Mouse (Mus musculus) midbrain, postnatal 0 days (tissue): ENCODE measurements around the gene Adprhl1. TPM values are rescaled to one million over a fixed set of nuclear protein-coding genes. Genes with fewer than 3 reads are reported as not detected.

Source experiments
- ATAC-seq: fragments of 200-750 bp; cut with Nextera tagmentation; 2 replicates; pipeline ENCODE4 v1.8.0; 2017; ENCODE audit warnings: moderate number of reproducible peaks, mild to moderate bottlenecking, moderate TSS enrichment, moderate library complexity; ENCODE audit not compliant: low FRiP score
- DNase-seq: peaks from one replicate; pipeline ENCODE4 v3.0.0-alpha.2; 2015; ENCODE audit warnings: low spot score
- H3K27ac ChIP-seq: fragments of 300-500 bp; sonication (generic); 2 replicates; pipeline ENCODE4 v1.5.1; 2014; ENCODE audit warnings: low read depth, mild to moderate bottlenecking, low read length, mixed read lengths
- H3K27me3 ChIP-seq: fragments of 300-500 bp; sonication (generic); 2 replicates; pipeline ENCODE4 v1.6.1; 2014; ENCODE audit warnings: low read length, control low read depth, mixed read lengths; ENCODE audit not compliant: insufficient read depth
- H3K36me3 ChIP-seq: fragments of 300-500 bp; sonication (generic); 2 replicates; pipeline ENCODE4 v1.6.1; 2014; ENCODE audit warnings: low read length, control low read depth, mixed read lengths; ENCODE audit not compliant: insufficient read depth
- H3K4me1 ChIP-seq: fragments of 300-500 bp; sonication (generic); 2 replicates; pipeline ENCODE4 v1.6.1; 2014; ENCODE audit warnings: mild to moderate bottlenecking, control low read depth, antibody characterized with exemption, low read length, mixed read lengths; ENCODE audit not compliant: insufficient read depth
- H3K4me2 ChIP-seq: fragments of 300-500 bp; sonication (generic); 2 replicates; pipeline ENCODE4 v1.6.1; 2014; ENCODE audit warnings: low read depth, mild to moderate bottlenecking, low read length, mixed read lengths; ENCODE audit not compliant: poor library complexity, severe bottlenecking
- H3K4me3 ChIP-seq: fragments of 300-500 bp; sonication (generic); 2 replicates; pipeline ENCODE4 v1.5.1; 2014; ENCODE audit warnings: low read depth, mild to moderate bottlenecking, low read length, moderate library complexity
- H3K9ac ChIP-seq: fragments of 300-500 bp; sonication (generic); replicated peaks from 2 replicates; pipeline ENCODE4 v1.6.1; 2014; ENCODE audit warnings: mild to moderate bottlenecking, low read length, moderate library complexity, mixed read lengths; ENCODE audit not compliant: poor library complexity, severe bottlenecking
- H3K9me3 ChIP-seq: fragments of 300-500 bp; sonication (generic); 2 replicates; pipeline ENCODE4 v1.6.1; 2016; ENCODE audit warnings: low read length, control low read depth
- CTCF ChIP-seq: IDR thresholded peaks from 2 replicates; pipeline ENCODE4 v1.5.1; 2016; ENCODE audit warnings: antibody characterized with exemption, mild to moderate bottlenecking
- WGBS: fragments of 180-500 bp; shearing (Covaris S2); extraction: QIAGEN DNeasy Blood & Tissue Kit; methylation state at CpG from one replicate; pipeline ENCODE4 v1.1.7; 2014; 5-methylcytosine and 5-hydroxymethylcytosine counted together
- polyA plus RNA-seq: library from polyadenylated mRNA; unstranded; fragments of >200 nt; fragmentation: Nextera tagmentation; extraction: Ambion mirVana; gene quantifications from 2 replicates; pipeline ENCODE4 v1.2.1, GENCODE M21; 2015
- total RNA-seq: library from RNA; depleted of rRNA; stranded (reverse); fragments of >200 nt; gene quantifications from 2 replicates; pipeline ENCODE4 v1.2.3, GENCODE M21; 2014

The Adprhl1 gene
- total and polyA plus RNA-seq, 2 experiments from 2014 or later, result 0.16 to 0.41 TPM

- 90% methylated on average over 9 of the region's 9 CpGs for WGBS
- H3K4me3 ChIP-seq, result no peak overlapping the region
- H3K27me3 ChIP-seq, result no peaks in the 10 kb centered on the region
- H3K4me1 ChIP-seq, result no peaks in the 10 kb centered on the region
- no peak for ATAC-seq
- H3K27ac ChIP-seq, result no peak overlapping the region
- H3K36me3 ChIP-seq, result no peaks in the 10 kb centered on the region
- no peak overlapping the region for H3K9ac ChIP-seq
- DNase-seq, result no peak
- TF ChIP-seq CTCF, result no peak
- no peak overlapping the region for H3K4me2 ChIP-seq
- no peaks in the 10 kb centered on the region for H3K9me3 ChIP-seq
Observed at GRCm38 (mm10) chr8:13240055-13240454, 13.9 kb downstream of the Adprhl1 start.

- DNase-seq (no peak), ATAC-seq (no peak)
- TF ChIP-seq CTCF, result no peak
- H3K27ac ChIP-seq, result no peak overlapping the region
- H3K36me3 ChIP-seq, result no peaks in the 10 kb centered on the region
- H3K9ac ChIP-seq, result no peak overlapping the region
- no peak overlapping the region for H3K4me2 ChIP-seq
- H3K4me1 ChIP-seq, result no peaks in the 10 kb centered on the region
- H3K4me3 ChIP-seq, result no peak overlapping the region
- no peaks in the 10 kb centered on the region for H3K9me3 ChIP-seq
- 90% methylated on average over 13 of the region's 13 CpGs for WGBS
- H3K27me3 ChIP-seq, result no peaks in the 10 kb centered on the region
Observed at GRCm38 (mm10) chr8:13234803-13235202, 19.2 kb downstream of the Adprhl1 start.

DNA sequence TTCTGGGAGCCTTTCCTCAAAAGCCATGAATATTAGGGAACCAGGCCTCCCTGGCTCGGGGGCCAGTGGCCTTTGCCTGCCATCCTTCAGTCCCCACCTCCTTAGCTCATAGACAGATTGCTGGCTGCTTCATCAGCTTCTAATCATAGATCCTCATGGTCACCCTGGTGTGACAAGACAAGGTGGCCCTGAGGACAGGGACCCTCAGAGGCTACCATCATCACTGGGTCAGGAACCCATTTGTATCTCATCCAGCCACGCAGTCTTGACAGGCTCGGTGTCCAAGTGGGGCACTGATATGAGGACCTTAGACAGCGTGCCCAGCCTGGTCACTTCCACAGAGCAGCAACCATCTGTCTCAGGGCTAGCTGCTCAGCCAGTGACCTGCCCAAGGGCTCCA lies 23.5 kb downstream of the Adprhl1 start:
- Histone ChIP-seq H3K36me3 (no peaks in the 10 kb centered on the region), H3K9ac (no peak overlapping the region), H3K4me1 (no peaks in the 10 kb centered on the region), H3K27ac (no peak overlapping the region), H3K4me2 (no peak overlapping the region), H3K4me3 (no peak overlapping the region), H3K9me3 (no peaks in the 10 kb centered on the region), H3K27me3 (no peaks in the 10 kb centered on the region)
- no peak for TF ChIP-seq CTCF
- DNase-seq, result no peak
- no peak for ATAC-seq
- WGBS, result 92% methylated on average over 4 of the region's 4 CpGs

GRCm38 (mm10) chr8:13229802-13230201 lies 24.2 kb downstream of the Adprhl1 start:
- H3K9me3 ChIP-seq, result no peaks in the 10 kb centered on the region

DNA sequence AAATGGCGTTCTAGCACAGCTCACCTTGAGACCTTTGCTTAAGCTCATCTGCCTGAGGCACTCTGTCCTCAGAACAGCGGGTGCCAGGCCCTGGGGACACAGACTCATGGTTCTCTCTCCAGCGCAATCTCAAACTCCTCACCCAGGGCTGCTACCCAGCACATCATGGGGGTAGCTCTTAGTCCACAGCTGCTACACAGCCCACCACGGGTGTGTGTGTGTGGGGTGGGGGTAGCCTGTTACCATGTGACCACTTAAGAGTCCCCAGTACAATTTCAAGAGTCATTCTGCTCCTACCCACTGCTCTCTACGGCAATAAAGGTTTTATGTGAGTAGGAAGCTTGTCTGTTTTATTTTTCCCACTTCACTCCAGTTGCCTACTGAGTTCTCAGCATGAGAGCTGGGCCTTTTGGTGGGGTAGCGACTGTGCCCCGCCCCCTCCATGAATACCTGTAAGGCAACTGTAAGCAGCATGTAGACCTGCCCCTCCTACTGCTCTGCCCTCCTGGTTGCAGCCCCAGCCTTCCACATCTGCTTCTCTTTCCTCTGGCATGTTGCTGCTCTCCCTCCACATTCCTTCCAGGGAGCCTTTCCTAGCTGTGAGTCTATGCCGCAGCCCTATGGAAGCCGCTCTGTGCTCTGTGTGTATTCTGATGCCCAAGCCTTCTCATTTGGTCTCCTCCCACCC lies 24.9 kb downstream of the Adprhl1 start:
- no peak for DNase-seq
- no peak overlapping the region for H3K9ac ChIP-seq
- ATAC-seq, result no peak
- no peak overlapping the region for H3K27ac ChIP-seq
- 57% methylated on average over 9 of the region's 9 CpGs for WGBS
- H3K4me1 ChIP-seq, result no peaks in the 10 kb centered on the region
- H3K4me3 ChIP-seq, result no peak overlapping the region
- no peaks in the 10 kb centered on the region for H3K27me3 ChIP-seq
- no peaks in the 10 kb centered on the region for H3K9me3 ChIP-seq
- H3K4me2 ChIP-seq, result no peak overlapping the region
- TF ChIP-seq CTCF, result no peak
- H3K36me3 ChIP-seq, result no peaks in the 10 kb centered on the region

More at GRCm38 (mm10) chr8:13229802-13230201, 24.2 kb downstream of the Adprhl1 start:
- Histone ChIP-seq H3K9ac (no peak overlapping the region), H3K36me3 (no peaks in the 10 kb centered on the region), H3K27ac (no peak overlapping the region), H3K4me3 (no peak overlapping the region), H3K4me2 (no peak overlapping the region), H3K4me1 (no peaks in the 10 kb centered on the region), H3K27me3 (no peaks in the 10 kb centered on the region)
- no peak for DNase-seq
- no peak for ATAC-seq
- no peak for TF ChIP-seq CTCF
- 91% methylated on average over 12 of the region's 12 CpGs for WGBS

GRCm38 (mm10) chr8:13227184-13227583 lies 26.8 kb downstream of the Adprhl1 start:
- DNase-seq (no peak), ATAC-seq (no peak)
- Histone ChIP-seq H3K27me3 (no peaks in the 10 kb centered on the region), H3K27ac (no peak overlapping the region), H3K4me1 (no peaks in the 10 kb centered on the region), H3K9ac (no peak overlapping the region), H3K9me3 (no peaks in the 10 kb centered on the region), H3K4me2 (no peak overlapping the region), H3K4me3 (no peak overlapping the region), H3K36me3 (no peaks in the 10 kb centered on the region)
- TF ChIP-seq CTCF, result no peak
- 62% methylated on average over 3 of the region's 3 CpGs for WGBS
